Mouse (Mus musculus) myocyte (in vitro differentiated cells): Measurements from ENCODE around the gene Gm16181.

ENCODE experiments used
- POLR2A ChIP-seq: IDR thresholded peaks from one replicate; pipeline ENCODE4 v1.6.1; 2011; ENCODE audit warnings: low read depth, mild to moderate bottlenecking, control low read depth, moderate library complexity; ENCODE audit not compliant: insufficient read length
- TCF12 ChIP-seq: IDR thresholded peaks from one replicate; pipeline ENCODE4 v1.6.1; 2011; ENCODE audit warnings: mild to moderate bottlenecking, control low read depth; ENCODE audit not compliant: poor library complexity, insufficient read depth, severe bottlenecking

GRCm38 (mm10) chr17:35239700-35240099 lies 19.1 kb downstream of the Gm16181 start:
- TF ChIP-seq TCF12 (no peak), POLR2A (no peak)
